Mouse (Mus musculus) ES-Bruce4 (cell line): ENCODE measurements around the gene Dlgap4. TPM values are rescaled to one million over a fixed set of nuclear protein-coding genes. Genes with fewer than 3 reads are reported as not detected.

Source experiments
- H3K27ac ChIP-seq: 2 replicates; pipeline ENCODE4 v1.5.1; 2012; ENCODE audit warnings: low read length, inconsistent platforms; ENCODE audit not compliant: insufficient read depth
- H3K27me3 ChIP-seq: 2 replicates; pipeline ENCODE4 v1.6.1; 2012; ENCODE audit warnings: mild to moderate bottlenecking, low read length, inconsistent platforms; ENCODE audit not compliant: control insufficient read depth, poor library complexity, insufficient read depth, severe bottlenecking
- H3K36me3 ChIP-seq: 2 replicates; pipeline ENCODE4 v1.6.1; 2012; ENCODE audit warnings: inconsistent platforms, mild to moderate bottlenecking, low read length, moderate library complexity; ENCODE audit not compliant: control insufficient read depth, poor library complexity, insufficient read depth, severe bottlenecking
- H3K4me1 ChIP-seq: one replicate; pipeline ENCODE4 v1.8.1; 2011; ENCODE audit warnings: low read length; ENCODE audit not compliant: control insufficient read depth, insufficient read depth
- H3K4me3 ChIP-seq: 2 replicates; pipeline ENCODE4 v1.5.1; 2011; ENCODE audit warnings: low read depth, mild to moderate bottlenecking, low read length
- H3K9ac ChIP-seq: 2 replicates; pipeline ENCODE4 v1.6.1; 2012; ENCODE audit warnings: low read depth, mild to moderate bottlenecking, inconsistent platforms; ENCODE audit not compliant: poor library complexity, severe bottlenecking
- H3K9me3 ChIP-seq: replicated peaks from 2 replicates; pipeline ENCODE4 v1.6.1; 2012; ENCODE audit warnings: mild to moderate bottlenecking, low read length, inconsistent platforms; ENCODE audit not compliant: control insufficient read depth, poor library complexity, insufficient read depth, severe bottlenecking
- CTCF ChIP-seq: IDR thresholded peaks from one replicate; pipeline ENCODE4 v1.8.1; 2011; ENCODE audit warnings: low read depth, low read length
- EP300 ChIP-seq: IDR thresholded peaks from 2 replicates; pipeline ENCODE4 v1.6.1; 2011; ENCODE audit warnings: low read depth, low read length; ENCODE audit not compliant: insufficient read depth
- POLR2A ChIP-seq: IDR thresholded peaks from one replicate; pipeline ENCODE4 v1.8.1; 2011; ENCODE audit warnings: low read length; ENCODE audit not compliant: insufficient read depth
- polyA plus RNA-seq: library from polyadenylated mRNA; stranded (reverse); fragments of >200 nt; gene quantifications from 2 replicates; pipeline ENCODE4 v1.2.4, GENCODE M21; 2011; ENCODE audit warnings: low read depth; ENCODE audit not compliant: missing spikeins, insufficient read depth, insufficient read length

Dlgap4 gene
- polyA plus RNA-seq, 1 experiment: 60.6 TPM

GRCm38 (mm10) chr2:156594987-156595490, 18.5 kb upstream of the Dlgap4 start:
- Histone ChIP-seq H3K9me3 (no peaks in the 10 kb centered on the region), H3K27ac (no peak overlapping the region), H3K27me3 (no peaks in the 10 kb centered on the region), H3K4me3 (no peak overlapping the region), H3K4me1 (no peaks in the 10 kb centered on the region), H3K36me3 (no peaks in the 10 kb centered on the region), H3K9ac (no peak overlapping the region)
- TF ChIP-seq POLR2A (no peak), EP300 (no peak), CTCF (no peak)

- H3K9ac ChIP-seq: no peak overlapping the region
- no peak overlapping the region for H3K4me3 ChIP-seq
- H3K27ac ChIP-seq: no peak overlapping the region
- no peaks in the 10 kb centered on the region for H3K27me3 ChIP-seq
- no peaks in the 10 kb centered on the region for H3K9me3 ChIP-seq
- TF ChIP-seq CTCF (no peak), EP300 (no peak), POLR2A (no peak)
- H3K4me1 ChIP-seq: peaks cover 4% of the 10 kb centered on the region
- H3K36me3 ChIP-seq: no peaks in the 10 kb centered on the region
These were observed 10.9 kb upstream of the Dlgap4 start for GRCm38 (mm10) chr2:156602581-156602980.

- TF ChIP-seq CTCF (no peak), EP300 (no peak), POLR2A (no peak)
These were observed 9.8 kb upstream of the Dlgap4 start for GRCm38 (mm10) chr2:156603671-156604070.

GRCm38 (mm10) chr2:156605144-156605543, 8.4 kb upstream of the Dlgap4 start:
- no peak overlapping the region for H3K4me3 ChIP-seq
- H3K27ac ChIP-seq: no peak overlapping the region
- no peaks in the 10 kb centered on the region for H3K27me3 ChIP-seq
- H3K36me3 ChIP-seq: no peaks in the 10 kb centered on the region
- TF ChIP-seq POLR2A (no peak), CTCF (no peak), EP300 (no peak)
- no peak overlapping the region for H3K9ac ChIP-seq
- H3K4me1 ChIP-seq: peaks cover 4% of the 10 kb centered on the region
- H3K9me3 ChIP-seq: no peaks in the 10 kb centered on the region

More at GRCm38 (mm10) chr2:156603671-156604070, 9.8 kb upstream of the Dlgap4 start:
- no peak overlapping the region for H3K4me3 ChIP-seq
- H3K27me3 ChIP-seq: no peaks in the 10 kb centered on the region
- no peaks in the 10 kb centered on the region for H3K9me3 ChIP-seq
- no peak overlapping the region for H3K27ac ChIP-seq
- no peaks in the 10 kb centered on the region for H3K36me3 ChIP-seq
- H3K4me1 ChIP-seq: peaks cover 4% of the 10 kb centered on the region
- H3K9ac ChIP-seq: no peak overlapping the region

GRCm38 (mm10) chr2:156605971-156606370, 7.5 kb upstream of the Dlgap4 start:
- Histone ChIP-seq H3K9me3 (no peaks in the 10 kb centered on the region), H3K27ac (no peak overlapping the region), H3K9ac (no peak overlapping the region), H3K4me1 (peaks cover 4% of the 10 kb centered on the region), H3K4me3 (no peak overlapping the region), H3K36me3 (no peaks in the 10 kb centered on the region), H3K27me3 (no peaks in the 10 kb centered on the region)
- TF ChIP-seq CTCF (no peak), EP300 (no peak), POLR2A (no peak)

- no peak overlapping the region for H3K27ac ChIP-seq
- no peaks in the 10 kb centered on the region for H3K36me3 ChIP-seq
- no peaks in the 10 kb centered on the region for H3K9me3 ChIP-seq
- H3K9ac ChIP-seq: peak overlapping the region; percentile 85
- H3K27me3 ChIP-seq: no peaks in the 10 kb centered on the region
- peak overlapping the region; percentile 97 for H3K4me3 ChIP-seq
- TF ChIP-seq POLR2A (no peak), CTCF (peak; percentile 62)
- no peaks in the 10 kb centered on the region for H3K4me1 ChIP-seq
These were observed 394 bp upstream of the Dlgap4 start for GRCm38 (mm10) chr2:156613081-156613540.
